Mouse (Mus musculus): Measurements from ENCODE around the gene Cdk10. TPM values are rescaled to one million over a fixed set of nuclear protein-coding genes. Genes with fewer than 3 reads are reported as not detected.

Cdk10 gene
- total and polyA plus RNA-seq, 3 experiments = 24.8 to 35.7 (median 33.9) TPM

- TF ChIP-seq MAFK (IDR thresholded peaks at IDR 0.05; ENCODE audit: insufficient replicate concordance, low read length) = no peak
- no peak for TF ChIP-seq SIN3A (IDR thresholded peaks at IDR 0.05; ENCODE audit: low read length)
- no peak for TF ChIP-seq JUND (conservative IDR thresholded peaks at IDR 0.05; ENCODE audit: low read depth, low read length)
- no peak for TF ChIP-seq USF2 (conservative IDR thresholded peaks at IDR 0.05; ENCODE audit: low read depth, low read length)
- TF ChIP-seq ZC3H11A (IDR thresholded peaks at IDR 0.05; ENCODE audit: low read depth, low read length) = no peak
- TF ChIP-seq MXI1 (IDR thresholded peaks at IDR 0.05; ENCODE audit: low read depth, low read length) = no peak
- no peak for TF ChIP-seq NELFE (IDR thresholded peaks at IDR 0.05; ENCODE audit: low read depth, low read length)
- no peak for TF ChIP-seq SMC3 (IDR thresholded peaks at IDR 0.05; ENCODE audit: low read depth, low read length)
- no peak for TF ChIP-seq NRF1 (IDR thresholded peaks at IDR 0.05; ENCODE audit: low read depth, low read length)
- TF ChIP-seq POLR2A (IDR thresholded peaks at IDR 0.05; ENCODE audit: low read depth, low read length) = no peak
- TF ChIP-seq ELF1 (IDR thresholded peaks at IDR 0.05; ENCODE audit: low read depth, low read length) = no peak
- TF ChIP-seq MYC (IDR thresholded peaks at IDR 0.05; ENCODE audit: low read depth, low read length) = no peak
- TF ChIP-seq MAZ (IDR thresholded peaks at IDR 0.05; ENCODE audit: low read depth, low read length) = no peak
- no peak for TF ChIP-seq KAT2A (IDR thresholded peaks at IDR 0.05; ENCODE audit: insufficient replicate concordance, low read length)
- TF ChIP-seq USF1 (IDR thresholded peaks at IDR 0.05; ENCODE audit: low read depth, low read length) = no peak
- no peak for TF ChIP-seq MEF2A (IDR thresholded peaks at IDR 0.05; ENCODE audit: borderline replicate concordance, low read depth, low read length)
- Histone ChIP-seq H3K4me2 (ENCODE audit: insufficient read depth, low read depth, poor library complexity, severe bottlenecking) (no peak overlapping the region), H3K27ac (ENCODE audit: insufficient read depth, low read depth) (no peak overlapping the region), H3K9me3 (replicated peaks; ENCODE audit: low read length) (no peaks in the 10 kb centered on the region), H3K27me3 (replicated peaks) (no peaks in the 10 kb centered on the region), H3K4me3 (replicated peaks in 1 of 3; ENCODE audit: low read depth in 2 of 3, low read length in 2 of 3, poor library complexity in 1 of 3) (no peak overlapping the region), H3K9ac (ENCODE audit: insufficient read depth, low read depth) (no peak overlapping the region), H3K4me1 (ENCODE audit: control insufficient read depth in 1 of 2, insufficient read depth in 2 of 2) (no peaks in the 10 kb centered on the region), H3K79me2 (replicated peaks; ENCODE audit: control insufficient read depth, extremely low read depth, insufficient read depth, poor library complexity, severe bottlenecking) (no peaks in the 10 kb centered on the region), H3K36me3 (replicated peaks in 1 of 2; ENCODE audit: control insufficient read depth in 1 of 2, insufficient read depth in 1 of 2, low read length in 1 of 2) (peaks cover 64 to 92% of the 10 kb centered on the region in 2 experiments)
- in situ Hi-C loops (cut with MboI; ENCODE audit: low pct_ligation_motif_present, low pct_unique_long_range_greater_than_20kb, low sequenced_read_pairs) (no loop called here), dilution Hi-C loops (cut with MboI; ENCODE audit: extremely low pct_ligation_motif_present, extremely low pct_unique_long_range_greater_than_20kb, low sequenced_read_pairs) (no loop called here)
- DNase-seq (ENCODE audit: extremely low read depth) = no peak
Measured at GRCm38 (mm10) chr8:123275096-123275495, 50.5 kb downstream of the Cdk10 start.

GRCm38 (mm10) chr8:123278445-123278844, 53.8 kb downstream of the Cdk10 start:
- H3K9ac ChIP-seq (ENCODE audit: insufficient read depth, low read depth) = no peak overlapping the region
- H3K27ac ChIP-seq (ENCODE audit: insufficient read depth, low read depth) = no peak overlapping the region
- H3K4me1 ChIP-seq (ENCODE audit: control insufficient read depth in 1 of 2, insufficient read depth in 2 of 2) = peaks cover 0 to 12% of the 10 kb centered on the region in 2 experiments; a peak in 2 of 4 replicates
- no peak for DNase-seq (ENCODE audit: extremely low read depth)
- in situ Hi-C loops (cut with MboI; ENCODE audit: low pct_ligation_motif_present, low pct_unique_long_range_greater_than_20kb, low sequenced_read_pairs) (no loop called here), dilution Hi-C loops (cut with MboI; ENCODE audit: extremely low pct_ligation_motif_present, extremely low pct_unique_long_range_greater_than_20kb, low sequenced_read_pairs) (no loop called here)
- H3K4me2 ChIP-seq (ENCODE audit: insufficient read depth, low read depth, poor library complexity, severe bottlenecking) = no peak overlapping the region
- H3K27me3 ChIP-seq (replicated peaks) = no peaks in the 10 kb centered on the region
- no peaks in the 10 kb centered on the region for H3K9me3 ChIP-seq (replicated peaks; ENCODE audit: low read length)
- H3K4me3 ChIP-seq (replicated peaks in 1 of 3; ENCODE audit: low read depth in 2 of 3, low read length in 2 of 3, poor library complexity in 1 of 3) = no peak overlapping the region
- TF ChIP-seq MAFK (IDR thresholded peaks at IDR 0.05; ENCODE audit: insufficient replicate concordance, low read length) (no peak), JUND (conservative IDR thresholded peaks at IDR 0.05; ENCODE audit: low read depth, low read length) (no peak), UBTF (IDR thresholded peaks at IDR 0.05; ENCODE audit: low read depth, low read length) (no peak), KAT2A (IDR thresholded peaks at IDR 0.05; ENCODE audit: insufficient replicate concordance, low read length) (no peak), USF1 (IDR thresholded peaks at IDR 0.05; ENCODE audit: low read depth, low read length) (no peak), MAZ (IDR thresholded peaks at IDR 0.05; ENCODE audit: low read depth, low read length) (no peak), MXI1 (IDR thresholded peaks at IDR 0.05; ENCODE audit: low read depth, low read length) (no peak), EP300 (IDR thresholded peaks at IDR 0.05; ENCODE audit: low read length) (no peak), NELFE (IDR thresholded peaks at IDR 0.05; ENCODE audit: low read depth, low read length) (no peak), ELF1 (IDR thresholded peaks at IDR 0.05; ENCODE audit: low read depth, low read length) (no peak), JUN (IDR thresholded peaks at IDR 0.05; ENCODE audit: insufficient read depth, low read depth, low read length) (no peak), POLR2AphosphoS2 (IDR thresholded peaks at IDR 0.05; ENCODE audit: low read depth, low read length) (no peak), MYC (IDR thresholded peaks at IDR 0.05; ENCODE audit: low read depth, low read length) (no peak), GABPA (IDR thresholded peaks at IDR 0.05; ENCODE audit: insufficient replicate concordance, low read depth, low read length) (no peak), SIN3A (IDR thresholded peaks at IDR 0.05; ENCODE audit: low read length) (no peak), CHD2 (IDR thresholded peaks at IDR 0.05; ENCODE audit: low read length) (no peak), CHD1 (IDR thresholded peaks at IDR 0.05; ENCODE audit: low read depth, low read length) (no peak), ETS1 (conservative IDR thresholded peaks at IDR 0.05; ENCODE audit: low read depth, low read length) (no peak), E2F4 (IDR thresholded peaks at IDR 0.05; ENCODE audit: insufficient replicate concordance, low read depth, low read length) (no peak), TCF12 (IDR thresholded peaks at IDR 0.05; ENCODE audit: low read depth, low read length) (no peak)
- no peaks in the 10 kb centered on the region for H3K79me2 ChIP-seq (replicated peaks; ENCODE audit: control insufficient read depth, extremely low read depth, insufficient read depth, poor library complexity, severe bottlenecking)
- H3K36me3 ChIP-seq (replicated peaks in 1 of 2; ENCODE audit: control insufficient read depth in 1 of 2, insufficient read depth in 1 of 2, low read length in 1 of 2) = peaks cover 52 to 88% of the 10 kb centered on the region in 2 experiments

Measured in CH12.LX (cell line).